9 mouse cellular contexts compared by ENCODE assay signal in genomic region chr5:150262717-150263103, GRCm38 (mm10).
A peak's percentile ranks its signal among the peaks of the same experiment; 100 is the strongest.
DNase-seq lines count a peak whose midpoint lies in the region; ATAC-seq and TF ChIP-seq lines count a peak whose summit lies in the region.
"Had no signal": no experiment of that assay in that cellular context is flagged by ENCODE, and none has a peak within 500 bp of the region (broad histone marks: within the 10 kb centered on the region; RNA-seq: fewer than 3 reads in every experiment).

No protein-coding gene starts in this region.

- peaks cover 21% of the 10 kb centered on the region; the same call in 1 of the 2 replicates for H3K4me1 ChIP-seq in kidney, postnatal 0 days (replicated peaks; ENCODE audit: insufficient read depth, low read length)
- no peaks in the 10 kb centered on the region; the same call in none of the 2 replicates for H3K4me1 ChIP-seq in kidney, embryonic 14.5 days (ENCODE audit: control insufficient read depth, insufficient read depth, low read length)
- 0 out of 2 replicates have a peak, but pooled peaks cover 7% of the 10 kb centered on the region for H3K4me1 ChIP-seq in forebrain, postnatal 0 days (ENCODE audit: insufficient read depth)
- peaks cover 35% of the 10 kb centered on the region for H3K4me1 ChIP-seq in intestine, embryonic 15.5 days (replicated peaks)
- H3K4me1 ChIP-seq in neural tube, embryonic 15.5 days, result peaks cover 56% of the 10 kb centered on the region

- H3K36me3 ChIP-seq in kidney, postnatal 0 days (ENCODE audit: insufficient read depth, low read length), result no peaks in the 10 kb centered on the region
- no peaks in the 10 kb centered on the region for H3K36me3 ChIP-seq in kidney, embryonic 14.5 days (ENCODE audit: control insufficient read depth, insufficient read depth, low read length)
- no peaks in the 10 kb centered on the region for H3K36me3 ChIP-seq in forebrain, postnatal 0 days (ENCODE audit: insufficient read depth)
- H3K36me3 ChIP-seq in intestine, embryonic 15.5 days, result no peaks in the 10 kb centered on the region
- H3K36me3 ChIP-seq in neural tube, embryonic 15.5 days, result no peaks in the 10 kb centered on the region
- H3K36me3 ChIP-seq: midbrain, embryonic 12.5 days had no signal

- H3K9ac ChIP-seq in kidney, postnatal 0 days (ENCODE audit: low read depth, low read length), result no peak overlapping the region
- no peak overlapping the region for H3K9ac ChIP-seq in kidney, embryonic 14.5 days (ENCODE audit: low read depth, low read length)
- peak overlapping the region; percentile 90; the same call in 1 of the 2 replicates for H3K9ac ChIP-seq in forebrain, postnatal 0 days
- no peak overlapping the region for H3K9ac ChIP-seq in intestine, embryonic 15.5 days
- 0 out of 2 replicates have a peak overlapping the region, but pooled peaks have one; percentile 17 for H3K9ac ChIP-seq in neural tube, embryonic 15.5 days (replicated peaks)
- H3K9ac ChIP-seq: midbrain, embryonic 12.5 days had no signal

- H3K27ac ChIP-seq in kidney, postnatal 0 days, result no peak overlapping the region
- H3K27ac ChIP-seq in kidney, embryonic 14.5 days (ENCODE audit: low read depth, low read length), result no peak overlapping the region
- no peak overlapping the region for H3K27ac ChIP-seq in forebrain, postnatal 0 days (ENCODE audit: low read depth, low read length)
- H3K27ac ChIP-seq in intestine, embryonic 15.5 days, result 0 out of 2 replicates have a peak overlapping the region, but pooled peaks have one; percentile 9
- H3K27ac ChIP-seq in neural tube, embryonic 15.5 days (replicated peaks), result no peak overlapping the region
- H3K27ac ChIP-seq: midbrain, embryonic 12.5 days had no signal

- no peak for DNase-seq in kidney, postnatal 0 days (ENCODE audit: low spot score)
- no peak for DNase-seq in forebrain, postnatal 0 days
- DNase-seq in cerebellum, adult 11 months, result no peak
- no peak for DNase-seq in thymus, postnatal 10 days (ENCODE audit: low spot score in 2 of 2)
- DNase-seq in adrenal gland, postnatal 25 days, result no peak

- no peak for ATAC-seq in kidney, postnatal 0 days (replicated peaks; ENCODE audit: low FRiP score, low read depth)
- no peak for ATAC-seq in kidney, embryonic 14.5 days (ENCODE audit: low FRiP score, low TSS enrichment)
- ATAC-seq in forebrain, postnatal 0 days, result no peak
- ATAC-seq in intestine, embryonic 15.5 days, result no peak
- ATAC-seq in neural tube, embryonic 15.5 days (ENCODE audit: low FRiP score), result no peak

- 49% methylated on average over 5 of the region's 5 CpGs for WGBS in kidney, postnatal 0 days
- WGBS in kidney, embryonic 14.5 days, result 58% methylated on average over 5 of the region's 5 CpGs
- 48% methylated on average over 5 of the region's 5 CpGs for WGBS in forebrain, postnatal 0 days
- 40% methylated on average over 5 of the region's 5 CpGs for WGBS in intestine, embryonic 15.5 days
- WGBS in neural tube, embryonic 15.5 days, result 57% methylated on average over 5 of the region's 5 CpGs

- H3K4me2 ChIP-seq in kidney, postnatal 0 days (ENCODE audit: low read length), result peak overlapping the region; percentile 79; the same call in 1 of the 2 replicates
- no peak overlapping the region for H3K4me2 ChIP-seq in kidney, embryonic 14.5 days (replicated peaks; ENCODE audit: low read depth, low read length)
- H3K4me2 ChIP-seq in forebrain, postnatal 0 days (ENCODE audit: low read depth), result peak overlapping the region; percentile 68
- H3K4me2 ChIP-seq in intestine, embryonic 15.5 days (replicated peaks), result peak overlapping the region; percentile 22; the same call in 1 of the 2 replicates
- peak overlapping the region; percentile 71 for H3K4me2 ChIP-seq in neural tube, embryonic 15.5 days

- no peak for TF ChIP-seq CTCF in kidney, postnatal 0 days (IDR thresholded peaks at IDR 0.05; ENCODE audit: low read depth)
- TF ChIP-seq CTCF in forebrain, postnatal 0 days (IDR thresholded peaks at IDR 0.05; ENCODE audit: low read depth), result no peak

- H3K9me3 ChIP-seq in kidney, postnatal 0 days (replicated peaks; ENCODE audit: low read length), result no peaks in the 10 kb centered on the region
- H3K9me3 ChIP-seq in kidney, embryonic 14.5 days (ENCODE audit: control insufficient read depth, low read length), result no peaks in the 10 kb centered on the region
- H3K9me3 ChIP-seq in forebrain, postnatal 0 days (ENCODE audit: low read length), result no peaks in the 10 kb centered on the region
- no peaks in the 10 kb centered on the region for H3K9me3 ChIP-seq in intestine, embryonic 15.5 days
- H3K9me3 ChIP-seq in neural tube, embryonic 15.5 days (replicated peaks), result no peaks in the 10 kb centered on the region
- H3K9me3 ChIP-seq: midbrain, embryonic 12.5 days had no signal

- H3K4me3 ChIP-seq in kidney, postnatal 0 days (replicated peaks; ENCODE audit: low read depth, low read length), result no peak overlapping the region
- no peak overlapping the region for H3K4me3 ChIP-seq in kidney, embryonic 14.5 days (ENCODE audit: low read length)
- H3K4me3 ChIP-seq in forebrain, postnatal 0 days (ENCODE audit: low read depth, low read length), result peak overlapping the region; percentile 60
- no peak overlapping the region for H3K4me3 ChIP-seq in intestine, embryonic 15.5 days (replicated peaks)
- H3K4me3 ChIP-seq in neural tube, embryonic 15.5 days (replicated peaks), result peak overlapping the region; percentile 59
- H3K4me3 ChIP-seq: midbrain, embryonic 12.5 days had no signal

- no peaks in the 10 kb centered on the region for H3K27me3 ChIP-seq in kidney, postnatal 0 days (ENCODE audit: insufficient read depth, low read length)
- H3K27me3 ChIP-seq in kidney, embryonic 14.5 days (ENCODE audit: control insufficient read depth, insufficient read depth, low read length), result no peaks in the 10 kb centered on the region
- H3K27me3 ChIP-seq in forebrain, postnatal 0 days (ENCODE audit: insufficient read depth, low read length), result no peaks in the 10 kb centered on the region
- no peaks in the 10 kb centered on the region for H3K27me3 ChIP-seq in intestine, embryonic 15.5 days (replicated peaks)
- H3K27me3 ChIP-seq in neural tube, embryonic 15.5 days (replicated peaks), result no peaks in the 10 kb centered on the region
- H3K27me3 ChIP-seq: midbrain, embryonic 12.5 days had no signal

Comparison
In these comparisons a context has a peak if more than half of its experiments do, and no peak if none do; other contexts are left out.
1. H3K4me3 ChIP-seq: peak in forebrain, postnatal 0 days (single experiment) and neural tube, embryonic 15.5 days (single experiment); none in kidney, postnatal 0 days (single experiment), kidney, embryonic 14.5 days (single experiment) and intestine, embryonic 15.5 days (single experiment).
2. H3K9ac ChIP-seq: peak in forebrain, postnatal 0 days (single experiment) and neural tube, embryonic 15.5 days (single experiment); none in kidney, postnatal 0 days (single experiment), kidney, embryonic 14.5 days (single experiment) and intestine, embryonic 15.5 days (single experiment).